Mouse (Mus musculus) kidney, adult 18-20 months (tissue): ENCODE measurements around the gene Crip2.

Experiments used
- DNase-seq: peaks from one replicate; pipeline ENCODE4 v3.0.0; 2021

The Crip2 gene

DNA sequence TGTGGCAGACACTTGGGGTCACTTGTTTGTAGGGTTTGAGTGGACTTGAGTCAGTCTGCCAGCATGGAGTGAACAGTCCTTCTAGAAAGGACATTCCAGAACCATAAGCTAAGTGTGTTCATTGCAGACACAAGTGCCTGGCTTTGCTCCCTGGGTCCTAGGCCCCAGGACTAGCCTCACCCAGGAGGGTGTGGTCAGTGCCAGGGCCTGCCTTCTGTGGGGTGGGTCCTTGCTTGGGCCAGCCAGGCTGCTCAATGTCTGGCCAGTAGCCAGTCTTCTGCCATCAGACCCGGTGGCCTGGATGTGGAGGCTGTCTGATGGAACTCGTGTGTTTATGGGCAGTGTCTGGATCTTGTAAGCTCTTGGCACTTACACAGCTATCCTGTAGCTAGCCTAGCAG, 7.5 kb upstream of the Crip2 start:
- DNase-seq, result peak; percentile 29

DNA sequence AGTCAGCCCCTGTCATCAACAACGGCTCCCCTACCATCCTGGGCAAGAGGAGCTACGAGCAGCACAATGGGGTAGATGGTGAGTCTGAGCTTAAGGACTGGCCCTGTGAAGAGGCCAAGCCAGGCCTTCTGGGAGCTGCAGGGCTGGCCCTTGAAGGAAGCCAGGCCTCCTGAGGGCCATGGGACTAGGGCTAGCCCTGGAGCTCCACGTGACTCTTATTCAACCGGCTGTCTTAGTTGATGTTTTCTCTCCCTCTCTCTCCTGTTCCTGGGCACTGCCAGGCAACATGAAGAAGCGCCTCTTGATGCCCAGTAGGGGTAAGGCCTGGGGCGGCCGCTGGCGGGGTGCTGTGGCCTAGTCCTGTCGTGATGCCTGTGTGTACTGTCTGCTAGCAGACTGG, 6.8 kb upstream of the Crip2 start:
- no peak for DNase-seq

DNA sequence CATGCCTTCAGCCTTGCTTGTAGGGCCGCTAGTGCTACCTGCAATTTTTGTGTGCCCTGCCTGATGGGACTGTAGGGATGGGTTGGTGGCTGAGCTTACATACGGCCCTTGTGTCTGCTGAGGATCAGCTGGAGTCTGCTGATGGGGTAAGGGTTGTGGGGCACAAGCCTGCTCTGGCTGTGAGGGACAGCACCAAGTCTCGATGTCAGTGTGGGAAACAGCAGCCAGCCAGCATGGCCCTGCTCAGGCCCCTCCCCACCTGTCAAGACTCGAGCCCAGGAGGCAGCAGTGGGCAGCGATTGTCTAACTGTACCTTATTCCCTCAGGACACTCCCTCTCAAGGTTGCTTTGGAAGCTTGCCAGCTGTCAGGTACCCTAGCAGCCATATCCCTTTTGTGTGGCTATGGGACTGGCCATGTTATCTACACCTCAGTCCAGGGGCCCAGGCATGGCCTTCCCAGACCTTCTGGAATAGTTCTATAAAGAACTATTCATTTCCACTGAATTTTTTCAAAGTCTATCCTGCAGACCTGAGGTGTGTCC, 6.1 kb upstream of the Crip2 start:
- DNase-seq, result no peak

DNA sequence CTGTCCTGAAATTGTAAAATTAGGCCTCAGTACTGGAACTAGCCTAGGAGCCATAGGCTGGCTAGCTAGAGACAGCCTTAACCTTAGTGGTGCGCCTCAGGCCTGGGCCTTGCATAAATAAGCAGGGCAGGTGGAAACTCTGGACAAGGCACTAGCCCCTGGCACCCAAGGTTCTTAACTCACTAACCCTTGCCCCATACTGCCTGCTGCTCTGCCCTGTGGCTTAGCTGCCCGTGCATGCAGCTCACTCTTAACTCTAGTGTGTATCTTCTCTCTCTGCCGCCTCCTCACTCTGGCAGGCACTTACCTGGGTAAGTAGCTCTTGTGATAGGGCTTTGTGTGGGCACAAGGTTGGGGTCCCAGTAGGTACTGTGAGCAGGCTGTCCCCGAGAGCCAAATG, 5.5 kb upstream of the Crip2 start:
- no peak for DNase-seq

DNA sequence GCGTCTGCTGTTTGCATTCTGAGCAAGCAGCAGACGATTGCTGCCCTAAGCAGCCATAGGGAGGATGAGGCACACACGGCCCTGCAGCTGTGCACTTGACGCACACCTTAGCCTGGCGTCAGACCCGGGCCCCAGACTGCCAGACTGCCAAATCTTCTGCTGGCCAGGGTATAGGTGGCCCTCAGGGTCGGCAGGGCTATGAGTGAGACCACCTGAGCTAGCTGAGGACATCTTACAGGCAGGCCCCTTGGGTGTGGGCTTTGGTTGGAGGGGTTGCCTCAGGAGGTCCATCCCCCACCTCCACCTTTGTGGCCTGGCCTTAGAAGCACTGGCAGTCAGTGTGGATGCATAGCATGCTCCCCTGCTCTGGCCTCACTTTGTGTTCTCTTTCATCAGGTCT, 4.6 kb upstream of the Crip2 start:
- no peak for DNase-seq

DNA sequence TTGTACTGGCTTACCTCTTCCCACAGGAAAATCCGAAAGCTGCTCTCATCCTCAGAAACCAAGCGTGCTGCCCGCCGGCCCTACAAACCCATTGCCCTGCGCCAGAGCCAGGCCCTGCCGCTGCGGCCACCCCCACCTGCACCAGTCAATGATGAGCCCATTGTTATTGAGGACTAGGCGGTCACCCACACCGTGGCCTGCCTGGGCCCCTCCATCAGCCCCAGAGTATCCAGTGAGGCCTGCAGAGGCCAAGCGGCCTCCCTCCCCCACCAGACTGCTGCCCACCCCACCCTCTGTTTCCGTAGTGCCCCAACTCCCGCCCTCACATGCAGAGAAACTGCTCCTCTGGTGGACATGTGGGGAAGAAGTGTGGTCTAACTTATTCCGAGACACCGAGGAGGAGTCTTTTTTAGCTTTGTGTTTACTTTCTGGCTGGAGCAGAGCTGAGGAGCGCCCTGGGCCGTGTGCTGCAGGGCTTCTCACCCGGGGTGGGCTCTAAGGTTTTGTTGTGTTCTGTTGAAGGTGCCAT, 3.5 kb upstream of the Crip2 start:
- DNase-seq, result no peak

DNA sequence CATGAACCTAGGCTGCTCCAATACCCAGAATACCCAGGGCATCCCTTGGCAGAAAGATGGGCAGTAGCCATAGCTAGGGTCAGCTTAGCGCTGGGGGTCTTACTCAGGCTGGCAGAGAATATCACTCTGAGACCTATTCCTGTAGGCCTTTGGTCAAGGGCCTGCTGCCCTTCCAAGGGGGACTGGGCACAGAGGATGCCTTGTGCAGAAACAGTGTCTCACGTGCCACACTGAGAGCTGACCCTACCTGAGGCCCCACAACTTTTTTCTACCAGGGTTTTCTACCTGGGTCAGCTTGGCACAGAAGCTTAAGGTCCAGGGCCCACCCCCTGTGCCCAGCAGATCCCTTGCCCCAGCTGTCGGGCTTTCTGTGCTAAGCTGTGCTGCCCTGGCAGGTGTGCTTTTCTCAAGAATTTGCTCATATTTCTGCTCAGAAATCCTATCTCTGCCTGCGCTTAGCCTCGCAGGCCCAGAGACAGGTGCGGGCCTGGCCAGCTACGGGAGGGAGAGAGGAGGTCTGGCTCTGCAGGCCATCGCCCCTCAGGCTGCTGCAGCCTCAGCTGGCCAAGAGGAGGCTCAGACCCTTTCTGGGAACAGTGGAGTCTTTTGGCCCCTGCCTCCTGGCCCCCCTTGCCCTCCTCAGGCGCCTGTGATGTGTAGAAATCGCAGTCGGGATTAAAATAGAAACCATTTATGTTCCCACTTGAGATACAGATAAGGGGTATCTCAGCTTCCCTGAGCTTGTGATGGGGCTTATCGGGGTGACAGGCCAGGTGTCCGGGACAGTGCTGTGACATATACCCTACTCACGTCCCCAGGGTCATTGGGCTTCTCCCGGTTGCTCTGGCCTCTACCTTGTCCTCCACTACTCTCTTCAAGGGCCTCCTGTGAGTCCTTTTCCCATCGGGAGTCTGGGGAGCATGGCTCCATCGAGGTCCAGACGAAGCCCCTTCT, 2.5 kb upstream of the Crip2 start:
- no peak for DNase-seq

DNA sequence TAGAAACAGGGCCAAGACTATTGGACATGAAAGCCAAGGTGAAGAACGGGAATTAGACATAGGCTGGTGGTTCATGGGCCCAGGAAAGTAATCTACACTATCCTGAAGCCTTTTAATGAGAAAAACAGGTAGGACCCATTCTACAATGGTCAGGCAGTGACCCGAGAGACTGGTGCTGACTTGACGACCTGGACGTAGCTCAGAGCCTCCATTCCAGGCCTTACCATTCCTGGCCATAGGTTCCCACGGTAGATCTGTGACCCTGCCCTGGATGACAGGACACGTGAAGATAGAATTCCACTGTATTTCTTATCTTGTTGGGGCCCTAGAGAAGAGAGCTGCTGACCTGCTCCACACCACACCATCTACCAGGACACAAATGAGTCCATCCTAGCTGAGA, 1.7 kb upstream of the Crip2 start:
- DNase-seq, result no peak

DNA sequence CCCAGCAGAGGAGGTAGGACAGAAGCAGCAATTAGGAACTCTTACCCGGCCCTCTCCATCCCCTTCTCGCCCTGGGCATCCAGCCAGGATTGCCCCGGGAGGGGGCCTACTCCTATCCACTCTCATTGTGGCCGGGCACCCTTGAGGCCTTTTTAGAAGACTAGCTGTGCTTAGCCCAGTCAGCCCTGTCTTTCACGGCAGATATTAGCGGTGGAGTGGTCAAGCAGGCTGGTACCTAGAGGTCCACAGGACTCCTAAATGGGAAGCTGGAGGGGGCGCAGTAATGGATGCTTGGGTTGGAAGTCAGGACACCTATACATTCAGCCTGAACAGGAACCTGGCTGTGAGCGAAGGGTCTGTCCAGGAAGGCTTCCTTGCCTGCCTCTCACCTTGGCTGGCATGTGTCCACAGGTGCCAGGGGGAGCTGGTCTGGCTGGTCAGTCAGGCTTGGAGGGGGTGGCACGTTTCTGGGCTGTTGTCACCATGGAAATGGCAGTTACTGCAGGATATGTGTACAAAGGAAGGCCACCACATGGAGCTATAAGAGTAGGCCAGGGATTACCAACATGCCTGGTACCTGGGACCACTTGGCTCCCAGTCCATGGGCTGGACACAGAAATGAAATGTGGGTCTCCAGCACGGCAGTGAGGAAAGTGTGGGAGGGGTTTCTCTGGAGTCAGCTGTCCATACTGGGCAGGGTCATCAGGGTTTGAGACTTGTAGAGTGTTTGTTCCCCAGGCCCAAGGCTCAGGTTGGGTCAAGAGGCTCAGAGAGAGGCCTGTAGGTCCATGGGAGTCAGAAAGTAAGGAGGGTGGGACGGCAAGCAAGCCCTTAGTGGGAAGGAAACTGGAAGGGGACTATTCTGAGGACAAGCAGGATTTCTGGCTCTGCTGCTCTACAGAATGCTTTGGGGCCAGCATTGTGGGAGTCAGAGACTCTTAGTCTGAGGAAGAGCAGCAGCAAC, 853 bp upstream of the Crip2 start:
- peak; percentile 54 for DNase-seq

DNA sequence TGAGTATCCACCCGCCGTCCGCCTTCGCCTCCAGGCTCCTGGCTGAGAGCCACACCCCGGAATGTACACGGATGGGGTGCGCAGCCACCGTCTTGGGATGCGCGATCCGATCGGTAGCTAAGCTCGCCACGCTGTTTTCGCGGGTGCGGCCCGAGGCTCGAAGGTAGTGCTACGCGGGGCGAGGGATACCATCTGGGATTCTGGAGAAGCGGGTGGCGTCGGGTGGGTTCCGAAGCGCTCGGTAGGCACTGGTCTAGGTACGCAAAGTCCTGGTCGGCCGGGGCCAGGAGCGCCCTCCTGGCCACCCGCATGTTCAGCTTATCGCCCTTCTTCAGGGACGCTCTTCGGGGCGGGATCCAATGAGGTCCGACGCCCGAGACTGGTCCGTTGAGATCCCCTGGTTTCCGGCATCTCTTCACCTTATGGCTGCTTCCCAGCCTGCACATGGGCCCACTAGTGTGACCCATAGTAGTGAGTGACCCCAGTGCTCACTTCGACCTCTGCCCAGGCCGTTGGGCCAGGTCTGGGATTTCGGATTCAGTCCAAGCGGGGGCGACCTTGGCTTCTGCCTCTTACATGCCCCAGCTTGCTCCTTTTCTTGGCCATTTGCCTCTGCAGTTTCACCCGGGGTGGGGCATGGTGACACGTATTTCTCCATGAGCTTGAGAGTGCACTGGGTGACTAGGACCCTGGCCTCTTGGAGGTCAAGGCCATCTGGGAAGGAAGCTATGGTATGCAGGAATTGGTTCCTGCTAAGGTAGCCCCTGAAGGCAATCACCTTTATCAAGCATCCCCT, 778 bp downstream of the Crip2 start:
- DNase-seq, result peak; percentile 58

DNA sequence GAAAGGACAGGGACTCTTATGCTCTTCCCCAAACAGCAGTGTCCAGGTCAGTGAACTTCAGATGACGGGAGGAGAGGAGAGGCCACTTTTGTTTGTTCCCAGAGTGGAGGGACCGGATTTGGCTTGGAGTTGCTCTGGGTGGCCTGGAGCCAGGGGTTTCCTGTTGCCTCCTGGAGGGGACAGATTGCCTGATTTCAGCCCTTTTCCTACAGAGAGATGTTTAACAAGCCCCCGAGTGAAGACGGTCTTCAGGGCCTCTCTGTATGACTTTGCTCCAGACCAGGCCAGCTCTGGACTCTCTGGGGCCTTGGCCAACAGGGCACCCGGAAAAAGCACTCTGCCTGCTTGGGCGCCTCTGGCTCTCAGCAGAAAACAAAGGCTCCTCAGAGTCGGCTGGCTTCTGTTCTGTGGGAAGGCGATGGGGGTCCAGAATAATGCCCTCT, 1.5 kb downstream of the Crip2 start:
- DNase-seq, result peak; percentile 67

DNA sequence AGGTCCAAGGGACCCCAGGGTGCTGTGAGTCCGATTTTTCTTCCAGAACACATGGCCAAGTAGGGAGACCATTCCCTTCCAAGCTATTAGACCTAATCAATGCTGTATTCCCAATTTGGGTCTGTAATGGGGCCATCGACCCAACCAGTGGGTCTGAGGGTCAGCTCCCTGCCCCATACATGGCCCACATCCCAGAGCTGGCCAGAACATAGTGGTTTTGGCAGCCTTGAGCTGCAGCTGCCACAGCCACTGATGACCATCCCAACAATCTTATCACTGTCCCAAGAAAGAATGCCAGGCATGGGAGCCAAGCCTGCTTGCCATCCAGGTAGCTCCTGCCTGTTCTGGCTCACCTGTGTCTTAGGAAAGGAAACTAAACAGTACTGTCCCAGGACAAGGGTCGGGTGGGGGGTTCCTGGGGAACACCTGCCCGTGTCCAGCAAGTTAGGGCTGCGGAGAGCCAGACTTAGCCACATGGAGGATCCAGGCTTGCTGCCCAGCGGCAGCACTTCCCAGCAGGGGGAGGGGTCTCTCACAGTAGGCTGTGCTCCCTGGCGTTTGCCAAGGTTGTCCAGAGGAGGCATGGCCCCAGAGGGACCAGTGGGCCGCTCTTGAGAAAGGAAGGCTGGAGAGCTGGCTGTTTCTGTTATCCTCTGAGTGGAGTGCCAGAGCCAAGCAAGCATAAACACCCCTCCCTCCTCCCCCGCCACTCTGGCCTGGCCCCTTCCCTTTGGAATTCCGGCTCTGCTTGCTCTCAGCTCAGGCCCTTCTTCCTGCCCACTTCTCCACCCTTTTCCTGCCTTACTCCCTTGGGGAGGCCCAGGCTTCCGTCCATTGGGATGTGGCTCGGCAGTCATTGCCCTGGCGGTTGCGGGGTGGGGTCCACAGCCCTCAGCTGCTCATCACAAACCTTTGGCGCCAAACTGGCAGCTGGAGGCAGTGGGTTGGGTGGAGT, 2.3 kb downstream of the Crip2 start:
- DNase-seq, result peak; percentile 76

DNA sequence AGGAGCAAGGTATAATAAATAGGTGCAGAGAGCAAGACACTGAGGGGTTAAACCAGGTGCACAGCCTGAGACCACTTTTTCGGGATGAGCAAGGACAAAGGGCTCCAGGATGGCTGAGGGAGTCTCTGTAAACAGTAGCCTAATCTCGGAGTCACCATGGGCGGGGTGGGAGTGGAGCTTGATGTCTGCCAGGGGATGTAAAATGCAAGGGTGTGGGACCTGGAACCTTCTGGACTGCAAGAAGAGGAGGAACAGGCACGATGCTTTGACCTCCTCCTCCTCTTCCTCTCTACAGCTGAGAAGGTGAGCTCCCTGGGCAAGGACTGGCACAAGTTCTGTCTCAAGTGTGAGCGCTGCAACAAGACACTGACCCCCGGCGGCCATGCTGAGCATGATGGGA, 3.1 kb downstream of the Crip2 start:
- peak; percentile 22 for DNase-seq

DNA sequence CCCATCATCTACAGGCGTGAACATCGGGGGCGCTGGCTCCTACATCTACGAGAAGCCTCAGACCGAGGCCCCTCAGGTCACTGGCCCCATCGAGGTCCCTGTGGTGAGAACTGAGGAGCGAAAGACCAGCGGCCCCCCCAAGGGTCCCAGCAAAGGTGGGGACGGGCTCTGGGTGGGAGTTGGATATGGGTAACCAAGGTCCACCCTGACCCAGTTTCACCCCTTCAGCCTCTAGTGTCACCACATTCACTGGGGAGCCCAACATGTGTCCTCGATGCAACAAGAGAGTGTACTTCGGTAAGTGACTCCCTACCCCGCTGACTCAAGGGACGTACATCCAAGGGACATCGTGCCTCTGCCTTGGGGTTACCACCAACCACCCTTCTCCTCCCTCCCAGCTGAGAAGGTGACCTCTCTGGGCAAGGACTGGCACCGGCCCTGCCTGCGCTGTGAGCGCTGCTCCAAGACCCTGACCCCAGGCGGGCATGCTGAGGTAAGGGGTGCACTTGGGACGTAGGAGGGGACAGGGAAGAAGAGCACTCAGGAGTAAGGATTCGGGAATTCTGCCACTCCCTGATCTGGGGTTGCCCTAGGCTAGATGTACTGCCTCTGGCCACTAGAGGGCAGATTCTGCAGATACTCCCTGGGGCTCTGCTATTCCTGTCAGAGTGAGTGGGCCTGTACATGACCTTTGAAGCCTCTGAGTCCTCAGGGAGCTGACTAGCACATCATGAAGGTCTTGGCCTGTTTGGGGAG, 4.1 kb downstream of the Crip2 start:
- DNase-seq, result peak; percentile 62

DNA sequence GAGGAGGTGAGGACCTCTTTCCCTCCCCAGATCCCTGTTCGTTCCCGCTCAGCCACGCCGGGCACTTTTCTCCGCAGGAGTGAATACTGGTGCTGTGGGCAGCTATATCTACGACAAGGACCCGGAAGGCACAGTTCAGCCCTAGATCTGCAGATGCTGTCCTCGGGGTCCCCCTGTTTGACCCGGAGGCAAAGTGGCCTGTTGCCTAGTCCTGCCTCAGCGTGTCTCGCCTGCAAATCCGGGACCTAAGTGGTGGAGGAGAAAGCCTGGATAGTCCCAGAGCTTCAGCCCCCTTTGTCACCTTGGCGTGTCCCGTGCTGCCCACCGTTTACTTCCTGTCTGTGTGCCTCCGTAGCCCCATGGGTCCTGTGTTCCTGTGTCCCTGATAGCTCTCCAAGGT, 4.8 kb downstream of the Crip2 start:
- no peak for DNase-seq

DNA sequence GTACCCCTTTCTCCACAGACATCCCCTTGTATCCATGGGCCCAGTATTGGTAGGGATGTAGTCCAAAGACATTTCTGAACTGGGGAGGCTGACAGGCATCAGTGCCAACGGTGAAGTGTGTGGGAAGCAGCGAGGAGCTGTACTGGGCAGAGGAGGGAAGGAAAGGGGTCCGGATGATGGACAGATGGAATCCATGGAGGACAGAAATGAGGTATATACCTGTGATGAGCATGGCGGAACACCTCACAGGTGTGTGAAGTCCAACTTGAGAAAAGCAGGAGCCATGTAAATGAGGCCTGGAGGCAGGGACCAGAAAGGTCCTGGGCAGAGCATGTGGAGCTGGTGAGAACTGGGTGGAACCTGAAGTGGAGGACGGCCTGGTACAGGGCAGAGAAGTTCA, 5.6 kb downstream of the Crip2 start:
- DNase-seq, result no peak

DNA sequence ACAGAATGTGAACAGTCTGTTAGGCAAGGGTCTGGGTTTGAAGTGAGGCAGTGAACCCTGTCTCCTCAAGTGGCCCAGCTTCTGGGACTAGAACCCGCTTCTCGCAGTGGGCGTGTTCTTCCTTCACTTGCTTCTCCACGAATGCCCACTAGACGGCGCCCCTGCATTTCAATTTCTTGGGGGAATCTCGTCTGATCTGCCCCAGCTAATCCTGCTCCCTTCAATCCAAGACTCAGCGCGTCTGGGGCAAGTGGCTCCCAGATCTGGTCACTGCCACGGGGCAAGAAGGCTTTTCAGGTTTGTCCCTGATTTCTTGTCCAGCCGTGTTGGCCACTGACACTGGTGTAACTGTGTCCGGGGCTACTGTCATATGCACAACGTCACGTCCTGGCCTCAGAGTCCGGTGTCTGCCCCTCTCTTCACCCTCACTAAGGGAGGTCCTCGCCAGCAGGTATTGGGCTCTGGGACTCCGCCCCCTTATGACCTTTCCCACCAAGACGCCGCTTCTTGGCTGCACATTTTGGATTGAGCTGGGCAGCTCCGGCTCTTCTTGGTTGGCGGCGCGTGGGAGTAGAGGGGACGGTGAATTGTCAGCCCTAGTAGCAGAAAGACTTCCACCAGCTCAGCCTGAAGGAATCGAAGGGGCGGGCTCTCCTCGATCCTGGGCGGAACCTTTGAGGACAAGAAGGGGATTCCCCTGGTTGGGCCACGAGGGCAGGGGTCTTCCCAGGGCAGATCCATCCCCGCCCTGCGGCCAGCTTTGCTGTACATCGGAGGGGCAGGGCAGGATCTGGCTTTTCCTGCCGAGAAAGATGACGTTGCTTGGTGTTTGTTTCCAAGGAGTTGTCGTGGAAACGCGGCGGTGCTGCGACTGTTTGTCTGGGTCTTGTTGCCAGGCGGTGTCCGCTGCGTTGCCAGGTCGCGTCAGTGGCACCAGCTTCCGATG, 6.3 kb downstream of the Crip2 start, which contains the start of gene Crip1:
Gene Crip1 (plus strand): TSS at position 205 of the 946 bp plus-strand sequence.
- peak; percentile 90 for DNase-seq

DNA sequence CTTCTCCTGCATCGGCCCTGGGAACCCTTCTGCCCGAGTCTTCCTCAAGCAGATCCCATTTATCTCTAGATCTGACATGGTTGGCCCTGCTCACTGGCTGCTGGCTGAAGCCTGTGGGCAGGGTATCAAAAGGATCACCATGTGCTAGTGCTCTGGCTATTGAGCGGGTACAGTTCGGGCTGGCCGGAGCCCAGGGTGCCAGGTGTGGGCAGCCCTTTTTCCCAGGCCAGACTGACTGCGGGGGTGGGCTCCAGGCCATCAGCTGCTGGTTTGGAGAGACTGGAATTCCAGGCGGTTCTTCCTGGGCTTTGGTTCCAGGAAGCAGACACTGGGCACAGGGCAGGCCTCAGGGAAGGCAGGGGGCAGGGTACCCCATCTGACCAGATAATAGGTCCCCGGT, 7.4 kb downstream of the Crip2 start:
- DNase-seq, result no peak
